Mouse (Mus musculus) kidney, postnatal 36 days (tissue): ENCODE measurements around the gene Sec61b.

Source experiments
- DNase-seq, 2 experiments: peaks; one replicate each; pipeline ENCODE4 v3.0.0; 2021 to 2022; ENCODE audit warnings: mixed read lengths in 2 of 2

Gene Sec61b

GRCm38 (mm10) chr4:47491243-47491642 is 16.8 kb downstream of the Sec61b start:
- DNase-seq: no peak

GRCm38 (mm10) chr4:47492311-47493086 is 18.0 kb downstream of the Sec61b start:
- DNase-seq: no peak

- DNase-seq: no peak
Observed at GRCm38 (mm10) chr4:47493456-47493855, 19.0 kb downstream of the Sec61b start.

- no peak for DNase-seq
Observed at GRCm38 (mm10) chr4:47494137-47494536, 19.7 kb downstream of the Sec61b start.

GRCm38 (mm10) chr4:47494686-47495085 is 20.2 kb downstream of the Sec61b start:
- DNase-seq: no peak

- DNase-seq: no peak
Observed at GRCm38 (mm10) chr4:47497811-47498385, 23.4 kb downstream of the Sec61b start.

- no peak for DNase-seq
Observed at GRCm38 (mm10) chr4:47499121-47499545, 24.7 kb downstream of the Sec61b start.

- DNase-seq: peak; percentile 12 to 53
Observed at GRCm38 (mm10) chr4:47502546-47502971, 28.1 kb downstream of the Sec61b start.

- no peak for DNase-seq
Observed at GRCm38 (mm10) chr4:47503045-47503444, 28.6 kb downstream of the Sec61b start.

- DNase-seq: no peak
Observed at GRCm38 (mm10) chr4:47504841-47505517, 30.5 kb downstream of the Sec61b start.

- no peak for DNase-seq
Observed at GRCm38 (mm10) chr4:47518551-47519181, 44.2 kb downstream of the Sec61b start.

GRCm38 (mm10) chr4:47520076-47520475 is 45.6 kb downstream of the Sec61b start:
- no peak for DNase-seq

- peak; percentile 5 to 8 for DNase-seq
Observed at GRCm38 (mm10) chr4:47521884-47522605, 47.6 kb downstream of the Sec61b start.

GRCm38 (mm10) chr4:47529866-47530265 is 55.4 kb downstream of the Sec61b start:
- no peak for DNase-seq
